Mouse (Mus musculus) MEL (cell line): ENCODE data around the gene Mup6.

Source experiments
- CHD2 ChIP-seq: IDR thresholded peaks from 2 replicates; pipeline ENCODE4 v1.6.1; 2011; ENCODE audit warnings: low read length, improper control_type of control experiment
- CTCF ChIP-seq, 3 experiments: IDR thresholded peaks in 2 of 3; conservative IDR thresholded peaks in 1 of 3; 2 replicates each; pipeline ENCODE4 v1.5.1; 2011 to 2012; ENCODE audit warnings: low read length in 3 of 3, low read depth in 2 of 3, mild to moderate bottlenecking in 2 of 3, improper control_type of control experiment in 1 of 3, inconsistent platforms in 1 of 3, mixed read lengths in 1 of 3, moderate library complexity in 1 of 3; ENCODE audit not compliant: control insufficient read depth in 1 of 3, insufficient read depth in 1 of 3, poor library complexity in 1 of 3, severe bottlenecking in 1 of 3
- E2F4 ChIP-seq: IDR thresholded peaks from 2 replicates; pipeline ENCODE4 v1.6.1; 2011; ENCODE audit warnings: low read depth, low read length, improper control_type of control experiment, borderline replicate concordance
- EP300 ChIP-seq, 2 experiments: IDR thresholded peaks; 2 replicates each; pipeline ENCODE4 v1.6.1; 2011; ENCODE audit warnings: improper control_type of control experiment in 2 of 2, low read length in 2 of 2, low read depth in 1 of 2, mild to moderate bottlenecking in 1 of 2
- GATA1 ChIP-seq: IDR thresholded peaks from 2 replicates; pipeline ENCODE4 v1.6.1; 2011; ENCODE audit warnings: low read depth, low read length, improper control_type of control experiment
- HCFC1 ChIP-seq: IDR thresholded peaks from 2 replicates; pipeline ENCODE4 v1.6.1; 2012; ENCODE audit warnings: low read depth, mild to moderate bottlenecking, inconsistent platforms, low read length, improper control_type of control experiment, moderate library complexity
- MAX ChIP-seq: IDR thresholded peaks from 2 replicates; pipeline ENCODE4 v1.6.1; 2011; ENCODE audit warnings: low read length, improper control_type of control experiment
- MAZ ChIP-seq: IDR thresholded peaks from 2 replicates; pipeline ENCODE4 v1.6.1; 2012; ENCODE audit warnings: low read depth, mild to moderate bottlenecking, inconsistent platforms, low read length, improper control_type of control experiment
- MEF2A ChIP-seq: IDR thresholded peaks from 2 replicates; pipeline ENCODE4 v1.6.1; 2014; ENCODE audit warnings: low read depth, mild to moderate bottlenecking, inconsistent platforms, low read length, improper control_type of control experiment; ENCODE audit not compliant: poor library complexity, insufficient replicate concordance, severe bottlenecking; ENCODE audit errors: extremely low read depth
- MXI1 ChIP-seq: IDR thresholded peaks from 2 replicates; pipeline ENCODE4 v1.6.1; 2011; ENCODE audit warnings: mild to moderate bottlenecking, low read depth, low read length, improper control_type of control experiment
- MYC ChIP-seq: IDR thresholded peaks from 2 replicates; pipeline ENCODE4 v1.6.1; 2011; ENCODE audit warnings: low read depth, mild to moderate bottlenecking, low read length, improper control_type of control experiment, moderate library complexity
- POLR2A ChIP-seq, 2 experiments: IDR thresholded peaks; 2 replicates each; pipeline ENCODE4 v1.6.1; 2011 to 2012; ENCODE audit warnings: low read length in 2 of 2, mild to moderate bottlenecking in 2 of 2, control low read depth in 1 of 2, improper control_type of control experiment in 1 of 2, low read depth in 1 of 2, moderate library complexity in 1 of 2; ENCODE audit not compliant: control insufficient read depth in 1 of 2, insufficient read depth in 1 of 2, poor library complexity in 1 of 2
- POLR2AphosphoS2 ChIP-seq: IDR thresholded peaks from 2 replicates; pipeline ENCODE4 v1.6.1; 2011; ENCODE audit warnings: low read length, improper control_type of control experiment
- SMC3 ChIP-seq: IDR thresholded peaks from 2 replicates; pipeline ENCODE4 v1.6.1; 2011; ENCODE audit warnings: low read depth, low read length, improper control_type of control experiment

GRCm38 (mm10) chr4:59963405-59964344, at the start of gene Mup6:
- TF ChIP-seq EP300 (IDR thresholded peaks at IDR 0.05; ENCODE audit: low read depth in 1 of 2, low read length in 2 of 2): no peak
- no peak for TF ChIP-seq E2F4
- TF ChIP-seq POLR2A (IDR thresholded peaks at IDR 0.05; ENCODE audit: control insufficient read depth in 1 of 2, insufficient read depth in 1 of 2, low read depth in 1 of 2, low read length in 2 of 2, poor library complexity in 1 of 2): no peak
- no peak for TF ChIP-seq GATA1
- no peak for TF ChIP-seq POLR2AphosphoS2
- no peak for TF ChIP-seq MXI1
- TF ChIP-seq CTCF (IDR thresholded peaks at IDR 0.05 in 2 of 3, conservative IDR thresholded peaks at IDR 0.05 in 1 of 3; ENCODE audit: control insufficient read depth in 1 of 3, insufficient read depth in 1 of 3, low read depth in 2 of 3, low read length in 3 of 3, poor library complexity in 1 of 3, severe bottlenecking in 1 of 3): no peak
- TF ChIP-seq CHD2: no peak
- TF ChIP-seq MEF2A: no peak
- TF ChIP-seq MYC: no peak
- TF ChIP-seq MAX: no peak
- TF ChIP-seq MAZ: no peak
- TF ChIP-seq SMC3: no peak
- TF ChIP-seq HCFC1: no peak
